Mouse (Mus musculus): ENCODE data around the gene Dars. TPM values are rescaled to one million over a fixed set of nuclear protein-coding genes. Genes with fewer than 3 reads are reported as not detected.

The Dars gene
- polyA plus RNA-seq, 1 experiment from 2014 or later = 109 TPM

GRCm38 (mm10) chr1:128372143-128372860 is 44.9 kb downstream of the Dars start:
- ATAC-seq (replicated peaks; ENCODE audit: low FRiP score, low TSS enrichment, low read depth) (no peak), DNase-seq (ENCODE audit: low spot score) (no peak)
- Histone ChIP-seq H3K36me3 (ENCODE audit: control insufficient read depth, insufficient read depth, low read length) (peaks cover 78% of the 10 kb centered on the region), H3K9me3 (ENCODE audit: control insufficient read depth, low read length) (no peaks in the 10 kb centered on the region), H3K9ac (ENCODE audit: low read length) (no peak overlapping the region), H3K4me3 (ENCODE audit: low read depth, low read length) (no peak overlapping the region), H3K27ac (ENCODE audit: low read depth) (no peak overlapping the region), H3K4me2 (ENCODE audit: low read length) (no peak overlapping the region), H3K4me1 (replicated peaks; ENCODE audit: control insufficient read depth, insufficient read depth, low read length) (no peaks in the 10 kb centered on the region), H3K27me3 (replicated peaks; ENCODE audit: control insufficient read depth, insufficient read depth, low read length) (no peaks in the 10 kb centered on the region)
- WGBS = 80% methylated on average over 7 of the region's 7 CpGs

GRCm38 (mm10) chr1:128368732-128369441 is 48.3 kb downstream of the Dars start:
- no peaks in the 10 kb centered on the region for H3K27me3 ChIP-seq (replicated peaks; ENCODE audit: control insufficient read depth, insufficient read depth, low read length)
- DNase-seq (ENCODE audit: low spot score) (peak; percentile 67), ATAC-seq (replicated peaks; ENCODE audit: low FRiP score, low TSS enrichment, low read depth) (0 out of 2 replicates have a peak, but pooled peaks have one; percentile 47)
- H3K27ac ChIP-seq (ENCODE audit: low read depth) = no peak overlapping the region
- no peaks in the 10 kb centered on the region for H3K4me1 ChIP-seq (replicated peaks; ENCODE audit: control insufficient read depth, insufficient read depth, low read length)
- H3K4me2 ChIP-seq (ENCODE audit: low read length) = no peak overlapping the region
- peaks cover 76% of the 10 kb centered on the region for H3K36me3 ChIP-seq (ENCODE audit: control insufficient read depth, insufficient read depth, low read length)
- no peaks in the 10 kb centered on the region for H3K9me3 ChIP-seq (ENCODE audit: control insufficient read depth, low read length)
- WGBS = 84% methylated on average over 5 of the region's 5 CpGs
- H3K4me3 ChIP-seq (ENCODE audit: low read depth, low read length) = no peak overlapping the region
- no peak overlapping the region for H3K9ac ChIP-seq (ENCODE audit: low read length)

GRCm38 (mm10) chr1:128360601-128361000 is 56.6 kb downstream of the Dars start:
- peaks cover 18% of the 10 kb centered on the region for H3K4me1 ChIP-seq (replicated peaks; ENCODE audit: control insufficient read depth, insufficient read depth, low read length)
- H3K4me2 ChIP-seq (ENCODE audit: low read length) = no peak overlapping the region
- H3K36me3 ChIP-seq (ENCODE audit: control insufficient read depth, insufficient read depth, low read length) = peaks cover 46% of the 10 kb centered on the region
- WGBS = 71% methylated on average over 2 of the region's 2 CpGs
- ATAC-seq (replicated peaks; ENCODE audit: low FRiP score, low TSS enrichment, low read depth) = no peak
- no peak overlapping the region for H3K9ac ChIP-seq (ENCODE audit: low read length)
- no peak overlapping the region for H3K4me3 ChIP-seq (ENCODE audit: low read depth, low read length)
- no peaks in the 10 kb centered on the region for H3K9me3 ChIP-seq (ENCODE audit: control insufficient read depth, low read length)
- H3K27ac ChIP-seq (ENCODE audit: low read depth) = no peak overlapping the region
- no peaks in the 10 kb centered on the region for H3K27me3 ChIP-seq (replicated peaks; ENCODE audit: control insufficient read depth, insufficient read depth, low read length)
- DNase-seq (ENCODE audit: low spot score) = no peak

GRCm38 (mm10) chr1:128359554-128360376 is 57.4 kb downstream of the Dars start, which contains the start of gene Mcm6:
Gene Mcm6 (minus strand): TSS chr1:128359664.
- DNase-seq (ENCODE audit: low spot score) (peak; percentile 94), ATAC-seq (replicated peaks; ENCODE audit: low FRiP score, low TSS enrichment, low read depth) (peak; percentile 98)
- Histone ChIP-seq H3K4me2 (ENCODE audit: low read length) (peak within 1 kb of the TSS; percentile 61), H3K9ac (ENCODE audit: low read length) (peak within 1 kb of the TSS; percentile 86), H3K27me3 (replicated peaks; ENCODE audit: control insufficient read depth, insufficient read depth, low read length) (no peaks in the 10 kb centered on the region), H3K4me3 (ENCODE audit: low read depth, low read length) (peak within 1 kb of the TSS; percentile 86), H3K27ac (ENCODE audit: low read depth) (peak within 1 kb of the TSS; percentile 95), H3K36me3 (ENCODE audit: control insufficient read depth, insufficient read depth, low read length) (peaks cover 49% of the 10 kb centered on the region), H3K9me3 (ENCODE audit: control insufficient read depth, low read length) (no peaks in the 10 kb centered on the region), H3K4me1 (replicated peaks; ENCODE audit: control insufficient read depth, insufficient read depth, low read length) (peaks cover 18% of the 10 kb centered on the region)
- 2% methylated on average over 38 of the region's 38 CpGs for WGBS

- WGBS = under 1% methylated on average over 35 of the region's 35 CpGs
- DNase-seq (ENCODE audit: low spot score) = no peak
- ATAC-seq (replicated peaks; ENCODE audit: low FRiP score, low TSS enrichment, low read depth) = peak; percentile 84
- H3K4me2 ChIP-seq (ENCODE audit: low read length) = peak overlapping the region; percentile 61
- no peaks in the 10 kb centered on the region for H3K9me3 ChIP-seq (ENCODE audit: control insufficient read depth, low read length)
- peaks cover 51% of the 10 kb centered on the region for H3K36me3 ChIP-seq (ENCODE audit: control insufficient read depth, insufficient read depth, low read length)
- H3K4me3 ChIP-seq (ENCODE audit: low read depth, low read length) = peak overlapping the region; percentile 86
- peaks cover 18% of the 10 kb centered on the region for H3K4me1 ChIP-seq (replicated peaks; ENCODE audit: control insufficient read depth, insufficient read depth, low read length)
- H3K9ac ChIP-seq (ENCODE audit: low read length) = peak overlapping the region; percentile 86
- no peaks in the 10 kb centered on the region for H3K27me3 ChIP-seq (replicated peaks; ENCODE audit: control insufficient read depth, insufficient read depth, low read length)
- peak overlapping the region; percentile 95 for H3K27ac ChIP-seq (ENCODE audit: low read depth)
Observed at GRCm38 (mm10) chr1:128358916-128359553, 58.1 kb downstream of the Dars start.

GRCm38 (mm10) chr1:128358276-128358675 is 58.9 kb downstream of the Dars start:
- 64% methylated on average over 6 of the region's 6 CpGs for WGBS
- no peak overlapping the region for H3K27ac ChIP-seq (ENCODE audit: low read depth)
- DNase-seq (ENCODE audit: low spot score) = no peak

GRCm38 (mm10) chr1:128357452-128357851 is 59.7 kb downstream of the Dars start:
- Histone ChIP-seq H3K9me3 (ENCODE audit: control insufficient read depth, low read length) (no peaks in the 10 kb centered on the region), H3K27ac (ENCODE audit: low read depth) (no peak overlapping the region), H3K4me1 (replicated peaks; ENCODE audit: control insufficient read depth, insufficient read depth, low read length) (peaks cover 18% of the 10 kb centered on the region), H3K36me3 (ENCODE audit: control insufficient read depth, insufficient read depth, low read length) (peaks cover 53% of the 10 kb centered on the region), H3K9ac (ENCODE audit: low read length) (peak overlapping the region; percentile 86), H3K4me2 (ENCODE audit: low read length) (peak overlapping the region; percentile 61), H3K27me3 (replicated peaks; ENCODE audit: control insufficient read depth, insufficient read depth, low read length) (no peaks in the 10 kb centered on the region), H3K4me3 (ENCODE audit: low read depth, low read length) (peak overlapping the region; percentile 86)
- DNase-seq (ENCODE audit: low spot score) (no peak), ATAC-seq (replicated peaks; ENCODE audit: low FRiP score, low TSS enrichment, low read depth) (no peak)
- WGBS = 49% methylated on average over 3 of the region's 3 CpGs

More at GRCm38 (mm10) chr1:128358276-128358675, 58.9 kb downstream of the Dars start:
- Histone ChIP-seq H3K36me3 (ENCODE audit: control insufficient read depth, insufficient read depth, low read length) (peaks cover 53% of the 10 kb centered on the region), H3K9ac (ENCODE audit: low read length) (peak overlapping the region; percentile 86), H3K4me1 (replicated peaks; ENCODE audit: control insufficient read depth, insufficient read depth, low read length) (peaks cover 18% of the 10 kb centered on the region), H3K4me3 (ENCODE audit: low read depth, low read length) (peak overlapping the region; percentile 86), H3K4me2 (ENCODE audit: low read length) (peak overlapping the region; percentile 61), H3K9me3 (ENCODE audit: control insufficient read depth, low read length) (no peaks in the 10 kb centered on the region), H3K27me3 (replicated peaks; ENCODE audit: control insufficient read depth, insufficient read depth, low read length) (no peaks in the 10 kb centered on the region)
- no peak for ATAC-seq (replicated peaks; ENCODE audit: low FRiP score, low TSS enrichment, low read depth)

GRCm38 (mm10) chr1:128353092-128353491 is 64.1 kb downstream of the Dars start:
- no peak overlapping the region for H3K9ac ChIP-seq (ENCODE audit: low read length)
- peaks cover 12% of the 10 kb centered on the region for H3K4me1 ChIP-seq (replicated peaks; ENCODE audit: control insufficient read depth, insufficient read depth, low read length)
- H3K27ac ChIP-seq (ENCODE audit: low read depth) = no peak overlapping the region
- no peak overlapping the region for H3K4me3 ChIP-seq (ENCODE audit: low read depth, low read length)
- DNase-seq (ENCODE audit: low spot score) = no peak
- WGBS = 76% methylated on average over 3 of the region's 3 CpGs
- no peak overlapping the region for H3K4me2 ChIP-seq (ENCODE audit: low read length)
- H3K9me3 ChIP-seq (ENCODE audit: control insufficient read depth, low read length) = no peaks in the 10 kb centered on the region
- no peak for ATAC-seq (replicated peaks; ENCODE audit: low FRiP score, low TSS enrichment, low read depth)
- no peaks in the 10 kb centered on the region for H3K27me3 ChIP-seq (replicated peaks; ENCODE audit: control insufficient read depth, insufficient read depth, low read length)
- peaks cover 85% of the 10 kb centered on the region for H3K36me3 ChIP-seq (ENCODE audit: control insufficient read depth, insufficient read depth, low read length)

Data from intestine, embryonic 14.5 days (tissue).